Mouse (Mus musculus): ENCODE data around the gene Olfr646. TPM values are rescaled to one million over a fixed set of nuclear protein-coding genes. Genes with fewer than 3 reads are reported as not detected.

The Olfr646 gene
- polyA plus RNA-seq (2017; shearing (Covaris generic)): not detected

GRCm38 (mm10) chr7:104104757-104104972 is at the start of gene Olfr646:
Olfr646 (plus strand) TSS chr7:104104873.

GRCm38 (mm10) chr7:104061345-104061744 is 43.3 kb upstream of the Olfr646 start, which contains the start of gene 4930516K23Rik:
4930516K23Rik (minus strand) TSS chr7:104061445.

GRCm38 (mm10) chr7:104071769-104072168 is 32.9 kb upstream of the Olfr646 start, which contains the start of gene Olfr644:
Olfr644 (minus strand) TSS chr7:104071869.

GRCm38 (mm10) chr7:104085365-104085764 is 19.3 kb upstream of the Olfr646 start, which contains the start of gene Olfr645:
Olfr645 (minus strand) TSS chr7:104085465.

GRCm38 (mm10) chr7:104129726-104130125 is 25.1 kb downstream of the Olfr646 start, which contains the start of gene Ubqln5:
Ubqln5 (minus strand) TSS chr7:104129826.

GRCm38 (mm10) chr7:104137305-104137704 is 32.6 kb downstream of the Olfr646 start, which contains the start of gene Olfr643:
Olfr643 (minus strand) TSS chr7:104137405.

GRCm38 (mm10) chr7:104143179-104143578 is 38.5 kb downstream of the Olfr646 start, which contains the start of gene Ubqln3:
Ubqln3 (minus strand) TSS chr7:104143279.

GRCm38 (mm10) chr7:104150456-104150855 is 45.8 kb downstream of the Olfr646 start, which contains the start of gene Ubqlnl:
Ubqlnl (minus strand) TSS chr7:104150556.

Other genes with a start within 250 kb of the Olfr646 start
- not detected for gene Olfr66, start 218.6 kb upstream of the Olfr646 start, polyA plus RNA-seq (2017; shearing (Covaris generic))
- 0.07 TPM for gene Olfr64, start 210.4 kb upstream of the Olfr646 start, polyA plus RNA-seq (2017; shearing (Covaris generic))
- gene Olfr65, start 201.4 kb upstream of the Olfr646 start, polyA plus RNA-seq (2017; shearing (Covaris generic)): not detected
- gene Olfr631, start 176.0 kb upstream of the Olfr646 start, polyA plus RNA-seq (2017; shearing (Covaris generic)): not detected
- not detected for gene Olfr632, start 170.5 kb upstream of the Olfr646 start, polyA plus RNA-seq (2017; shearing (Covaris generic))
- gene Olfr633, start 160.4 kb upstream of the Olfr646 start, polyA plus RNA-seq (2017; shearing (Covaris generic)): not detected
- 0.02 TPM for gene Olfr635, start 133.7 kb upstream of the Olfr646 start, polyA plus RNA-seq (2017; shearing (Covaris generic))
- gene Olfr638, start 106.1 kb upstream of the Olfr646 start, polyA plus RNA-seq (2017; shearing (Covaris generic)): not detected
- gene Olfr639, start 87.6 kb upstream of the Olfr646 start, polyA plus RNA-seq (2017; shearing (Covaris generic)): 0.02 TPM
- gene Olfr640, start 79.3 kb upstream of the Olfr646 start, polyA plus RNA-seq (2017; shearing (Covaris generic)): not detected
- not detected for gene Olfr641, start 69.4 kb upstream of the Olfr646 start, polyA plus RNA-seq (2017; shearing (Covaris generic))
- not detected for gene Olfr642, start 52.2 kb upstream of the Olfr646 start, polyA plus RNA-seq (2017; shearing (Covaris generic))
- not detected for gene 4930516K23Rik, start 43.4 kb upstream of the Olfr646 start, polyA plus RNA-seq (2017; shearing (Covaris generic))
- not detected for gene Olfr644, start 33.0 kb upstream of the Olfr646 start, polyA plus RNA-seq (2017; shearing (Covaris generic))
- gene Olfr645, start 19.4 kb upstream of the Olfr646 start, polyA plus RNA-seq (2017; shearing (Covaris generic)): not detected
- gene Ubqln5, start 25.0 kb downstream of the Olfr646 start, polyA plus RNA-seq (2017; shearing (Covaris generic)): not detected
- gene Olfr643, start 32.5 kb downstream of the Olfr646 start, polyA plus RNA-seq (2017; shearing (Covaris generic)): not detected
- gene Ubqln3, start 38.4 kb downstream of the Olfr646 start, polyA plus RNA-seq (2017; shearing (Covaris generic)): not detected
- gene Ubqlnl, start 45.7 kb downstream of the Olfr646 start, polyA plus RNA-seq (2017; shearing (Covaris generic)): not detected
- not detected for gene Olfm5, start 60.0 kb downstream of the Olfr646 start, polyA plus RNA-seq (2017; shearing (Covaris generic))
- 0.17 TPM for gene Olfr648, start 78.5 kb downstream of the Olfr646 start, polyA plus RNA-seq (2017; shearing (Covaris generic))
- gene Olfr649, start 91.1 kb downstream of the Olfr646 start, polyA plus RNA-seq (2017; shearing (Covaris generic)): not detected
- gene Trim6, start 113.9 kb downstream of the Olfr646 start, polyA plus RNA-seq (2017; shearing (Covaris generic)): 1.9 TPM
- 46.0 TPM for gene Trim34a, start 139.6 kb downstream of the Olfr646 start, polyA plus RNA-seq (2017; shearing (Covaris generic))
- 37.0 TPM for gene Trim5, start 183.2 kb downstream of the Olfr646 start, polyA plus RNA-seq (2017; shearing (Covaris generic))
- 153 TPM for gene Trim12a, start 210.6 kb downstream of the Olfr646 start, polyA plus RNA-seq (2017; shearing (Covaris generic))
- 1.8 TPM for gene Trim34b, start 224.6 kb downstream of the Olfr646 start, polyA plus RNA-seq (2017; shearing (Covaris generic))
- 26.2 TPM for gene Trim12c, start 248.5 kb downstream of the Olfr646 start, polyA plus RNA-seq (2017; shearing (Covaris generic))